Mouse (Mus musculus): ENCODE data around the gene Olfr954. TPM values are rescaled to one million over a fixed set of nuclear protein-coding genes. Genes with fewer than 3 reads are reported as not detected.

Gene Olfr954
- not detected for polyA plus RNA-seq (2017; shearing (Covaris generic))

GRCm38 (mm10) chr9:39456401-39456800 lies at the start of gene Olfr954:
Olfr954 (plus strand) TSS chr9:39456701.

GRCm38 (mm10) chr9:39427048-39427447 lies 29.5 kb upstream of the Olfr954 start, which contains the start of gene Olfr952:
Olfr952 (minus strand) TSS chr9:39427148.

GRCm38 (mm10) chr9:39471844-39472243 lies 15.3 kb downstream of the Olfr954 start, which contains the start of gene Olfr955:
Olfr955 (minus strand) TSS chr9:39471944.

GRCm38 (mm10) chr9:39493895-39494294 lies 37.4 kb downstream of the Olfr954 start, which contains the start of gene Olfr44:
Olfr44 (minus strand) TSS chr9:39493995.

Other genes with a start within 250 kb of the Olfr954 start
- gene Olfr1537, start 206.7 kb upstream of the Olfr954 start, polyA plus RNA-seq (2017; shearing (Covaris generic)), result not detected
- gene Olfr945, start 179.9 kb upstream of the Olfr954 start, polyA plus RNA-seq (2017; shearing (Covaris generic)), result not detected
- gene Olfr948, start 130.7 kb upstream of the Olfr954 start, polyA plus RNA-seq (2017; shearing (Covaris generic)), result 0.24 TPM
- not detected for gene Olfr951, start 69.3 kb upstream of the Olfr954 start, polyA plus RNA-seq (2017; shearing (Covaris generic))
- gene Olfr952, start 29.6 kb upstream of the Olfr954 start, polyA plus RNA-seq (2017; shearing (Covaris generic)), result not detected
- not detected for gene Olfr955, start 15.2 kb downstream of the Olfr954 start, polyA plus RNA-seq (2017; shearing (Covaris generic))
- not detected for gene Olfr44, start 37.3 kb downstream of the Olfr954 start, polyA plus RNA-seq (2017; shearing (Covaris generic))
- gene Olfr957, start 59.1 kb downstream of the Olfr954 start, polyA plus RNA-seq (2017; shearing (Covaris generic)), result not detected
- gene Olfr958, start 97.4 kb downstream of the Olfr954 start, polyA plus RNA-seq (2017; shearing (Covaris generic)), result 0.27 TPM
- gene Olfr959, start 118.9 kb downstream of the Olfr954 start, polyA plus RNA-seq (2017; shearing (Covaris generic)), result not detected
- gene AW551984, start 147.7 kb downstream of the Olfr954 start, polyA plus RNA-seq (2017; shearing (Covaris generic)), result 0.41 TPM
- 0.22 TPM for gene Olfr148, start 154.0 kb downstream of the Olfr954 start, polyA plus RNA-seq (2017; shearing (Covaris generic))
- not detected for gene Olfr960, start 164.7 kb downstream of the Olfr954 start, polyA plus RNA-seq (2017; shearing (Covaris generic))
- 0.51 TPM for gene Olfr961, start 188.4 kb downstream of the Olfr954 start, polyA plus RNA-seq (2017; shearing (Covaris generic))
- gene Olfr963, start 210.5 kb downstream of the Olfr954 start, polyA plus RNA-seq (2017; shearing (Covaris generic)), result not detected

Data from effector memory CD4-positive, alpha-beta T cell, adult 7 months (primary cell).